In the genomic region with DNA sequence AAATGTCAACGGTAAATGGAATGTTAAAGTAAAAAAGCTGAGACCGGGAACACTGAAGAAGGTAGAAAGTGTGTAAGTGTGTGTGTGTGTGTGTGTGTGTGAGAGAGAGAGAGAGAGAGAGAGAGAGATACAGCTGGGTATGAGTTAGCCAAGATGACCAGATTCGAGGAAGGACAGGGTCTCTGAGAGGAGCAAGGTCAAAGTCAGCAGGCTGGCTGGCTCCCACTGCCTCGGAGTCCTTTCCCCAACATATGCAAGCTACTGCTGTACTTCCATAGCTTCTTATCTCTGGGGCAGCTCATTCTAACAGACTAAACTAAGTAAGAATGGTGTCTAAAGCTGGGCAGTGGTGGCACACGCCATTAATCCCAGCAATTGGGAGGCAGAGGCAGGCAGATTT, we compare ENCODE assay signal across 18 mouse cellular contexts. TPM values are rescaled to one million over a fixed set of nuclear protein-coding genes. Genes with fewer than 3 reads are reported as not detected.
DNase-seq lines count a peak whose midpoint lies in the region; TF ChIP-seq lines count a peak whose summit lies in the region.
"Had no signal": no experiment of that assay in that cellular context is flagged by ENCODE, and none has a peak within 500 bp of the region (broad histone marks: within the 10 kb centered on the region; RNA-seq: fewer than 3 reads in every experiment).

No protein-coding gene starts in this region.

- 0 out of 2 replicates have a peak, but pooled peaks have one; percentile 61 for TF ChIP-seq EP300 in ES-Bruce4 (IDR thresholded peaks at IDR 0.05; ENCODE audit: insufficient read depth, low read depth, low read length)

- H3K9me3 ChIP-seq in ES-Bruce4 (replicated peaks; ENCODE audit: control insufficient read depth, insufficient read depth, low read length, poor library complexity, severe bottlenecking) (no peaks in the 10 kb centered on the region), ES-E14 (ENCODE audit: control insufficient read depth, insufficient read depth, low read depth, low read length) (no peaks in the 10 kb centered on the region)
- H3K9me3 ChIP-seq: embryonic facial prominence, embryonic 10.5 days; embryonic facial prominence, embryonic 12.5 days had no signal

- DNase-seq in testis, postnatal 14 days (ENCODE audit: low spot score): no peak
- DNase-seq in ES-E14 (ENCODE audit: low read depth, low spot score) (no peak), ZHBTc4 (ENCODE audit: low read depth, low spot score) (peak; percentile 67)
- no peak for DNase-seq in thymus, postnatal 25 days
- DNase-seq in cerebellum, postnatal 25 days: no peak
- no peak for DNase-seq in layer of hippocampus, postnatal 25 days (ENCODE audit: extremely low spot score in 1 of 2, low spot score in 1 of 2)
- DNase-seq: adrenal gland, adult 2 months; adrenal gland, postnatal 10 days; adrenal gland, postnatal 25 days; cerebellum, adult 11 months; cerebellum, adult 18-20 months; cerebellum, adult 8-10 months; cerebellum, adult 9-11 months; cerebellum, postnatal 14 days had no signal

- no peaks in the 10 kb centered on the region for H3K4me1 ChIP-seq in testis, adult 2 months (ENCODE audit: control insufficient read depth, insufficient read depth, low read length)
- H3K4me1 ChIP-seq in ES-Bruce4 (ENCODE audit: control insufficient read depth, insufficient read depth, low read length): peaks cover 6% of the 10 kb centered on the region
- H3K4me1 ChIP-seq in ES-E14 (ENCODE audit: control insufficient read depth in 2 of 2, insufficient read depth in 2 of 2, low read length in 2 of 2, poor library complexity in 1 of 2): peaks cover 4 to 19% of the 10 kb centered on the region in 2 experiments
- H3K4me1 ChIP-seq: embryonic facial prominence, embryonic 12.5 days had no signal

- no peaks in the 10 kb centered on the region for H3K36me3 ChIP-seq in testis, adult 2 months (ENCODE audit: control insufficient read depth, insufficient read depth, low read length)
- no peaks in the 10 kb centered on the region for H3K36me3 ChIP-seq in ES-Bruce4 (ENCODE audit: control insufficient read depth, insufficient read depth, low read length, poor library complexity, severe bottlenecking)
- no peaks in the 10 kb centered on the region for H3K36me3 ChIP-seq in ES-E14 (ENCODE audit: control insufficient read depth, insufficient read depth, low read length, poor library complexity, severe bottlenecking)
- H3K36me3 ChIP-seq: embryonic facial prominence, embryonic 12.5 days had no signal

- in situ Hi-C loops in ES-E14 (cut with MboI; ENCODE audit: low sequenced_read_pairs in 2 of 2, unreplicated experiment in 2 of 2): no loop called here

- TF ChIP-seq CTCF in testis, adult 2 months (IDR thresholded peaks at IDR 0.05; ENCODE audit: control insufficient read depth, insufficient read depth, insufficient replicate concordance, low read depth, low read length): no peak
- no peak for TF ChIP-seq CTCF in ES-Bruce4 (IDR thresholded peaks at IDR 0.05; ENCODE audit: low read depth, low read length)

- no peak for TF ChIP-seq POLR2A in testis, adult 2 months (IDR thresholded peaks at IDR 0.05; ENCODE audit: control insufficient read depth, low read depth, low read length)
- TF ChIP-seq POLR2A in ES-Bruce4 (IDR thresholded peaks at IDR 0.05; ENCODE audit: insufficient read depth, low read length): no peak

- H3K27ac ChIP-seq in testis, adult 2 months (ENCODE audit: control insufficient read depth, insufficient read depth, low read depth, low read length): peak overlapping the region; percentile 55; the same call in 1 of the 2 replicates
- H3K27ac ChIP-seq in ES-Bruce4 (ENCODE audit: insufficient read depth, low read length): peak overlapping the region; percentile 90
- H3K27ac ChIP-seq in ES-E14 (ENCODE audit: insufficient read depth, low read depth, low read length, poor library complexity, severe bottlenecking): peak overlapping the region; percentile 89
- H3K27ac ChIP-seq: embryonic facial prominence, embryonic 10.5 days; embryonic facial prominence, embryonic 12.5 days had no signal

- H3K4me3 ChIP-seq in testis, adult 2 months (ENCODE audit: control insufficient read depth, low read depth, low read length): no peak overlapping the region
- H3K4me3 ChIP-seq in ES-Bruce4 (ENCODE audit: low read depth, low read length) (no peak overlapping the region), ES-E14 (ENCODE audit: insufficient read depth in 1 of 2, low read depth in 1 of 2, low read length in 2 of 2, poor library complexity in 1 of 2, severe bottlenecking in 1 of 2) (peak overlapping the region; percentile 22)
- H3K4me3 ChIP-seq: embryonic facial prominence, embryonic 10.5 days; embryonic facial prominence, embryonic 12.5 days had no signal

- no peaks in the 10 kb centered on the region for H3K27me3 ChIP-seq in testis, adult 2 months (ENCODE audit: control insufficient read depth, insufficient read depth, low read length)
- H3K27me3 ChIP-seq in ES-Bruce4 (ENCODE audit: control insufficient read depth, insufficient read depth, low read length, poor library complexity, severe bottlenecking): no peaks in the 10 kb centered on the region
- H3K27me3 ChIP-seq: embryonic facial prominence, embryonic 12.5 days had no signal

- peak overlapping the region; percentile 16; the same call in 1 of the 2 replicates for H3K9ac ChIP-seq in ES-Bruce4 (ENCODE audit: low read depth, poor library complexity, severe bottlenecking)
- H3K9ac ChIP-seq in ES-E14 (ENCODE audit: insufficient read depth, low read depth, low read length, poor library complexity, severe bottlenecking): peak overlapping the region; percentile 19; the same call in 1 of the 2 replicates
- H3K9ac ChIP-seq: embryonic facial prominence, embryonic 12.5 days had no signal

TF ChIP-seq in ES-E14, 5 proteins besides CTCF, POLR2A, EP300 and RAD21:
- TF ChIP-seq ZC3H11A (IDR thresholded peaks at IDR 0.05; ENCODE audit: borderline replicate concordance, low read depth, low read length) (no peak), CHD2 (IDR thresholded peaks at IDR 0.05; ENCODE audit: low read depth, low read length) (no peak), ZNF384 (IDR thresholded peaks at IDR 0.05; ENCODE audit: low read depth, low read length) (no peak), HCFC1 (IDR thresholded peaks at IDR 0.05; ENCODE audit: borderline replicate concordance, insufficient read depth, low read length) (no peak), MAFK (IDR thresholded peaks at IDR 0.05; ENCODE audit: insufficient read depth, low read depth, low read length) (no peak)

RNA-seq across cellular contexts. Expression of a gene that starts 5.7 kb away (rescaled TPM):
- polyA plus RNA-seq in testis, adult 2 months (2012; rRNA removed): 6.7 and 9.1 TPM in 2 replicates
- polyA plus RNA-seq in ES-Bruce4 (2011; ENCODE audit: insufficient read depth, insufficient read length, low read depth, missing spikeins): 72.9 and 85.4 TPM in 2 replicates
- total RNA-seq in ES-E14 (2012; rRNA removed): 45.0 and 51.7 TPM in 2 replicates
- total RNA-seq in layer of hippocampus, postnatal 25 days (2021): 10 to 100 TPM; 59.0 to 62.8 TPM

RNA-seq across cellular contexts. Expression of a gene that starts 34.5 kb away (rescaled TPM):
- 19.9 and 24.6 TPM in 2 replicates for polyA plus RNA-seq in testis, adult 2 months (2012; rRNA removed)
- 8.6 and 10.1 TPM in 2 replicates for polyA plus RNA-seq in ES-Bruce4 (2011; ENCODE audit: insufficient read depth, insufficient read length, low read depth, missing spikeins)
- total RNA-seq in ES-E14 (2012; rRNA removed): 4.3 and 6.8 TPM in 2 replicates
- total RNA-seq in layer of hippocampus, postnatal 25 days (2021): 1 to 10 TPM; 5.3 to 6.2 TPM

RNA-seq across cellular contexts. Expression of a gene that starts 54.1 kb away (rescaled TPM):
- polyA plus RNA-seq in testis, adult 2 months (2012; rRNA removed): 3.3 and 3.7 TPM in 2 replicates
- 19.9 and 22.5 TPM in 2 replicates for polyA plus RNA-seq in ES-Bruce4 (2011; ENCODE audit: insufficient read depth, insufficient read length, low read depth, missing spikeins)
- 6.5 and 8.4 TPM in 2 replicates for total RNA-seq in ES-E14 (2012; rRNA removed)
- 10 to 100 TPM; 47.4 to 49.5 TPM for total RNA-seq in layer of hippocampus, postnatal 25 days (2021)

Comparison
In these comparisons a context has a peak if more than half of its experiments do, and no peak if none do; other contexts are left out.
1. H3K4me3 ChIP-seq: peak in ES-E14 (2 of 2); none in testis, adult 2 months (single experiment) and ES-Bruce4 (single experiment).
2. Peak in every context shown above with its lines, with median percentiles within 50 percentile points of each other: H3K27ac ChIP-seq.